Mouse (Mus musculus) layer of hippocampus, postnatal 10 days (tissue): ENCODE results near the gene Itprid2. TPM values are rescaled to one million over a fixed set of nuclear protein-coding genes. Genes with fewer than 3 reads are reported as not detected.

Experiments
- DNase-seq, 2 experiments: peaks; one replicate each; pipeline ENCODE4 v3.0.0; 2021; ENCODE audit warnings: low spot score in 2 of 2
- total RNA-seq, 2 experiments: library from RNA; stranded (reverse); gene quantifications; 2 replicates each; pipeline ENCODE4 v1.2.3; 2021

Itprid2 gene
- total RNA-seq, 2 experiments from 2014 or later: 34.3 to 35.4 TPM

DNA sequence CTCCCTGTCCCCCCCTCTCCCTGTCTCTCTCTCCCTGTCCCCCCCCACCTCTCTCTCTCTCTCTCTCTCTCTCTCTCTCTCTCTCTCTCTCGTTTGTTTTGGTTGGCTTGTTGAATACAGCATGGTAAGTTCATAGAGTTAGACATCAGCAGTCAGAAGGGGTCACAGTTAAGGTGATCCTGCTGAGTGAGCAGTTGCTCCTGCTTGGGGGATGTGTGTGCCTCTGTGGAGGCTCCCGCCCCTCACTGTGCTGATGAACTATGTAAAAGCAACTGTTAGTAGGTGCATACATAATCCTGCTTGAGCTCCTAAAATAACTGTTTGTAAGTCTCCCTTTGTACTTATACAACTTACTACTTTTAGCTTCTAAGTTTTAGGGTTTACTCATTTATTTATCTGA, 12.6 kb downstream of the Itprid2 start:
- DNase-seq: no peak

- no peak for DNase-seq
Measured at GRCm38 (mm10) chr2:79651185-79651584, 16.0 kb downstream of the Itprid2 start.

DNA sequence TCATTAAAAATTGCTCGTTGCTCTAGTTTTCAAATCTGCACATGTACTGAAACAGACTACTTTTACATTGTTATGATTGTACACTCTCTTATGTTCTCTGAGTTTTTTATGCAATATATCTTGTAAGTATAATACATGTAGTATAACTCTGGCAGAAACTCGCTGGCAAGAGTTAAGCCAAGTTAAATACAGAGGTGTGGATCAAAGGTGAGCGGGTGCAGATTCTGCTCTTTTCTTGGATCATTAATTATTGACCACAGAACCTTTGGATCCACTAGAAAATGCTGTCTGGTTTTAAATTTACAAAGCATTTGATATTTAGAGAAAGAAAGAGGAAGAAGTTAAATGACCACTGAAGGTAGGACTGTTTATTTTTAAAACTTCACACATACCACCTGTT, 16.5 kb downstream of the Itprid2 start:
- no peak for DNase-seq

DNA sequence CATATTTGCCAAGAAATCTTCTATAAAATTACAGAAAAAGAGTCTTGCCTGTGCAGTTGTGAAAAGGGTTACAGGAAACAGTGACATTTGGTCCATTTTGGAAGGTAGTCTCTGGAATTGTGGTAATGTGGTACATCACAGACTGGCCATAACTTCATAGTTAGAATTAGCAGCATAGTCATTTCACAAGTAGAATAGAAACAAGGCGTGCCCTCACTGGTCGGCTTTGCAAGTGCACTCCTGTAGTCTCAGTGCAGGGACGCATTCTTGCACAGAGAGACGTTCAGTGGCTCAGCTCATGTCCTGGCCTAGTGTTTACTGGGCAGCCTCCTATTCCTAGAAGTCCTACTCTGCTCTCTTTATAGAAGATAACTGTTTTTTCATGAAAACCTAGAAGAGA, 17.4 kb downstream of the Itprid2 start:
- DNase-seq: no peak

GRCm38 (mm10) chr2:79653093-79653808, 18.1 kb downstream of the Itprid2 start:
- DNase-seq: no peak

DNA sequence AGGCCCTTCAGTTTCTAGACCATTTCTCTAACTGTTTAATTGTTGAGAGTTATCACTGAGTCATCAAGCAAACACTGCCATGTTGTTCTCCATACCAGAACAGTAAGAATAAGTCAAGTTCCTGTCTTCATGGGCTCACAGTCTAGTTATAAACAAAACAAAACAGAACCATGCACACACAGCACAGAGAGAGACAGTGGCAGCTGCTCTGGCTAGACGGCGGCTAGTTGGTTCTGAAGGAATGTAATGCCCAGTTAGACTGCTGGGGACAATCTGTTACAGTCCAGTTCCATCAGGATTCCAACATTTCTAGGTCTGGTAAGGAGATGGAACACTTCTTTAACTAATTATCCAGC, 18.6 kb downstream of the Itprid2 start:
- no peak for DNase-seq

DNA sequence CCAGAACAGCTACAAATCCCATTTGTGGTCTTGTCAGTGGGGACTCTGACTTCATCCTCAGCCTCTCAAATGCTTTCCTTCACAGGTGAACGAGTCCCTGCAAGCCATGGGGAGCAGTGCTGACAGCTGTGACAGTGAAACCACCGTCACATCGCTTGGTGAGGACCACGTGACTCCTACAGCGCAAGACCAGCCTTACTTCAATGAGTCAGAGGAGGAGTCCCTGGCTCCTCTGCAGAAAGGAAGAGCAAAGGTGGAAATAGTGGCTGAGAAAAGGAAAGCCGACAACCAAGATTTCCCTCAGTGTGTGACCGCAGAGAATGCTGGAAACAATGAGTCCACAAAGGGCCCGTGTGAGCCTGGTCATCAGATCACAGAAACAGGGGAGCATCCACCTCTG, 21.9 kb downstream of the Itprid2 start:
- no peak for DNase-seq

- DNase-seq: no peak
Measured at GRCm38 (mm10) chr2:79660417-79661185, 25.4 kb downstream of the Itprid2 start.

DNA sequence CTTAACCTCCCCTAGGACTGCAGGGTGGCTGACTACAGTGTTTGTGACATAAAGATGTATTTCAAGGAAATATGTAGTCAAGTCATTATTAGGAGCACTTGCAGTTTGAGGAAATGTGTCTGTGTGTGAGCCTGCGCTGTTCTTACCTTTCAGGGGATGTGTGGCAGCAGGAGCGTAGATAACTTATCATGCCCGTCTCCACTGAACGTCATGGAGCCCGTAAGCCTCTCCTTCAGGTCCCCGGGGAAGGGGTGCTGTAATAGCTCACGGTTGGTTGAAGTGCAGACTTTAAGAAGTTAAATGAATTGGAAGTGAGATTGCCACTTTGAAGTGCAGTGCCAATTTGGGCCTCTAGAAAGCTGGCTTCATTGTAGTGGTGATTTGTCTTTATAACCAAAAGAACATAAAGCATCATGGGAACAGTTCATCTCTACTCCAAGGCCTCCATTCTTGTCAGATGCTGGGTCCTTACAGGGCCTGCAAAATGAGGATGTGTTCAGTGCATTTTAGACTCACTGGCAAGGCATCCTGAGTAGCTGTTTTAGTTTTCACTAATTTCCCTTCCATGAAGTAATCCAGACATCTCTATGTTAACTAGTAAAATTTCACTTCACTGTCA, 26.4 kb downstream of the Itprid2 start:
- DNase-seq: no peak

DNA sequence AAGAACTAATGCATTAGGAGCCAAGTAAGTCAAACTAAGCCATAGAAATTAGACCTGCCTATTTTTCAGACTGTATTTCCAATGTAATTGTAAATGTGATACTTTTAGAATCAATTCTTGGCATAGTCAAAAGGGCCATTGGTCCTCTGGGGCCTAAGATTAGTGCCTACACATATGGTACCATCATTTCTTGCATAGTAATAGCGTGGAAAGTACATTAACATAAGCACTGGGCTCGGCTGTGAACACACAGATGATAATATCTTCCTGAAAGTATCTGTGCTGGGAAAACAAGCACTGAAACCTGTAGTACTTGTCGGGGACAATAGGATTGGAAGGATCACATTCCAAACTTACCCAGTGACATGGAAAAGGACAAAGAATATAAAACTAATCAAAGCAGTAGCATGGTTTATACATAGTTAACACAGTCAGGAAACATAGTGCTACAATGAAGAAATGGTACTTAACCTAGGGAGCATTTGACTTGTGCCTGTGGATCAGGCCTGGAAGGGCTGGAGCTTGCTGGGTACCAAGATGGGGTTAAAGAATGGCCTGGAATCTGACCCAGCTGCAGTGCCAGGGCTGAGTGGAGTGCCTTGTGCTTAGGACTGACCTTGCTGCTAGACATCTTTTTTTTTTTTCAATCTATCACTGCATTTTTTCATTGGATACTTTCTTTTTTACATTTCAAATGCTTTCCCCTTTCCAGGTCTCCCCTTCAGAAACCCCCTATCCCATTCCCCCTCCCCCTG, 29.6 kb downstream of the Itprid2 start:
- no peak for DNase-seq

DNA sequence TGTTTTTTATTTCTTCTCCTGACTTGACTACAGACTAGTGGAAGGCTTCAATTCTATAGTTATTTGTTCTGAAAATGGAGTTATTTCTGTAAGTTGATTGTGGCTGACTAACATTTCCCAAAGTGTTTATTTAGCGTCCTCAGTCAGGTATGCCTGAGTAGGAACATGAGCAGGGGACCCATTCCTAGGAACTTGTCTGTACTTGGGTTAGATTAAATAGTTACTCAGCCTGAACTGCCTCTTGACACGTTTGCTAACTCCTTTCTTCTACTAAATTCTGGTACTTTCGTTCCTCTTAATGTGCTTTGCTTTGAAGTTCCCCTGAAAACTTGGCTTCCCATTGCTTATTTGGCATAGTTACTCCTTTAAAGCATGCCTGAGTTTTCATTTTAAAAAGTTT, 30.3 kb downstream of the Itprid2 start:
- no peak for DNase-seq

DNA sequence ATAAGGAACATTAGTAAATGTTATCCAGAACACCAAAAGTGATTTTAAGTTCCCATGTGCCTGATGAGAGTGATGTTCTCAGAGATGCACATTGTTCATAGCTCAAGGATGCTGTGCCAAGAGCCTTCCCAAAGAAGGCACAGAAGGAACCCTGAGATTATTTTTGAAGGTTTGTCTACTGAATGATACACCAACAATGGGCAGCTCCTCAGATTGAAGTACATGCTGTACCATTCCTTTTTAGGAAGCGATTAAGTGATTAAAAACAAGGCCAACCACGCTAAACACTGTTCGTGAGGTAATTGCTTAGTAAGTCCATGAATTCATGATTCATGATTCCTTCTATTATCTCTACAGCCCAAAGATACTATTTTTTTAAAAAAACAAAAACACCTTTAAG, 40.1 kb downstream of the Itprid2 start:
- no peak for DNase-seq

- DNase-seq: no peak
Measured at GRCm38 (mm10) chr2:79677663-79678257, 42.6 kb downstream of the Itprid2 start.

DNA sequence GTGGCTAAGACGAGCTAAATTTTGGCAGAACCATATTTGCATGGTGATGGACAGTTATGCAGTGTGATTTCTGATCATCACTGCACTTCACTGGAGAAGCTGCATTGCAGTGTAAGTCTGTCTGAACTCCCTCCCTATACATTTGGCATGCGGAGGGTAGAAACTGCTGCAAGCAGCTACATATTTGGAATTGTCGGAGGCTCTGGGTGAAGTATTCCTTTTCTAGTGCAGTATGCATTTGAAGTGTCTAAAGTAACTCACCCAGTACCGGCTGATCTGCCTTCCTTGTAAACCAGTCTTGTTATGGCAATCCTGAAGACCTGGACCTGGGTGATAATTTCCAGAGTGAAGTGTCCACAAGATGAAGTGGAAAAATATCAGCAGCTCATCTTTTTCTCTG, 46.5 kb downstream of the Itprid2 start:
- no peak for DNase-seq

GRCm38 (mm10) chr2:79683258-79683657, 48.1 kb downstream of the Itprid2 start:
- DNase-seq: no peak

- no peak for DNase-seq
Measured at GRCm38 (mm10) chr2:79690838-79691237, 55.7 kb downstream of the Itprid2 start.

GRCm38 (mm10) chr2:79695190-79695589, 60.0 kb downstream of the Itprid2 start:
- no peak for DNase-seq

DNA sequence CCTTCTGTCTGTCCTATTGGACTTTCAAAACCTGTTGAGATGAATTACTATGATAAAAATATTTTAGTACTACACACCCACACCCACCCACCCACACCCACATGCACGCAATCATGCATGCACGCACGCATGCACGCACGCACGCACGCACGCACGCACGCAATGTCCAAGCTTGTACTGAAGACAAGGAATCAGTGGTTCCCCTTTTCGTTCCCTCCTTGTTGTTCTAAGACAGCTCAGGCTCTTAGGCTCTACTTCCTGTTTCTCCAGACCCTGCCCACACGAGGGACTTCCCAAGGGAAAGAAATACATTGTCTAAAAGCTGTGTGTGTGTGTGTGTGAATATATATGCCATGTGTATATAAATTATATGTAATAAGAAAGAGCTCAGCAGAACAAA, 60.8 kb downstream of the Itprid2 start:
- no peak for DNase-seq

DNA sequence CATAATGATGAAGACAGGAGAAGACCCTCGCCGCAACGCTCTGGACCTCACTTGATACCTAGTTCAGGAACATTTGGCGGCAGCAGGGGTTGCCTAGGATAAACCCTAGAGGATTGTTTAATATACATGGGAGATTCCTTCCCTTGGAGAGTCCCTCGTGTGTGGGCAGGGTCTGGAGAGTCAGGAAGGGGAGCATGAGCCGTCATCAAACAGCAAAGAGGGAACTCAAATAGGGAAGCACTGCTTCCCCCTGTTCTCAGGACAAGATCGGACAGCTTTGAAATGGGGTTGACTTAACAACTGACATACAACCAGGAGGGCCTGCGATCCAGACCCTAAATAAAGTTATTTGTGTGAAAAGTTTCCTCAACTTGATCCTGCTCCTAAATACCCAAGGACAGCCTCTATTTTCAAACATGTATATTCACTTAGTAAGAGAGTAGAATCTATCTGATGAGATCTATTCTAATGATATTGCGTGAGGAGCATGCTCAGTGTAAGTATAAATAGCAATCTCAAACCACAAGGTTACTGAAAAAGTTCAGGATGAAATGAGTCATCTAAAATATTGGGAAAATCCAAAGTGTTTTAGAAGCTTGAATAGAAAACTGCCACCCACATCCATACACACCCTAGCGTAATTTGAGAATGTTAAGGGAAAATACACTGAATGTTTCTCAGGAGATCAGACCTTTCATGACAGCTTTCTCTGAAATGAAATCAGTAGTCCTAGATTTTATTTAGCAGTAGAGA, 61.5 kb downstream of the Itprid2 start:
- no peak for DNase-seq

DNA sequence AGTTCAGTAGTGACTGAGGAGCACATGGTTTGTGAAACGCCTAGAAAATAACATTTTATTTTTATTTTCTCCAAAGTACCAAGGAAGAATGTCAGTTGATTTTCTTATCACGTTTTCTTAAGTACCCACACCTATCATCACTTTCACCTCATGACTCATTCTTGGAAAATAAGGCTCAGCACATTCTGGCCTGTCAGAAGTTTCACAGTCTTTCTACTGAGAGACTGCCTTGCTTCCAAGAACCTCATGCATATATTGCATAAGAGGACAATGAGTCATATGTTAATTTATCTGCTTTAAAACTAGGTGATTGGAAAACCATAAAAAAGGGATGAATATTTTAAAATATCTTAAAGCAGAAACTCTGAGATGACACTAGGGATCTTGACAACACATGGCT, 63.0 kb downstream of the Itprid2 start:
- no peak for DNase-seq

- DNase-seq: no peak
Measured at GRCm38 (mm10) chr2:79704773-79705172, 69.6 kb downstream of the Itprid2 start.
